Mouse (Mus musculus) CH12.LX (cell line): ENCODE results near the gene Lce3f.

Experiments
- BHLHE40 ChIP-seq: IDR thresholded peaks from 2 replicates; pipeline ENCODE4 v1.6.1; 2011; ENCODE audit warnings: mild to moderate bottlenecking, low read depth, low read length, improper control_type of control experiment
- CHD1 ChIP-seq: IDR thresholded peaks from 2 replicates; pipeline ENCODE4 v1.6.1; 2012; ENCODE audit warnings: low read depth, low read length, improper control_type of control experiment, inconsistent platforms
- CTCF ChIP-seq, 2 experiments: IDR thresholded peaks in 1 of 2; conservative IDR thresholded peaks in 1 of 2; 2 replicates each; pipeline ENCODE4 v1.5.1; 2011 to 2012; ENCODE audit warnings: low read depth in 2 of 2, low read length in 2 of 2, improper control_type of control experiment in 1 of 2, inconsistent platforms in 1 of 2, mild to moderate bottlenecking in 1 of 2, moderate library complexity in 1 of 2
- EP300 ChIP-seq: IDR thresholded peaks from 2 replicates; pipeline ENCODE4 v1.6.1; 2011; ENCODE audit warnings: low read length, improper control_type of control experiment
- ETS1 ChIP-seq: conservative IDR thresholded peaks from 2 replicates; pipeline ENCODE4 v1.6.1; 2012; ENCODE audit warnings: low read depth, mild to moderate bottlenecking, inconsistent platforms, low read length, improper control_type of control experiment, moderate library complexity
- HCFC1 ChIP-seq: IDR thresholded peaks from 2 replicates; pipeline ENCODE4 v1.6.1; 2012; ENCODE audit warnings: low read depth, mild to moderate bottlenecking, inconsistent platforms, low read length, improper control_type of control experiment
- MAX ChIP-seq: IDR thresholded peaks from 2 replicates; pipeline ENCODE4 v1.6.1; 2011; ENCODE audit warnings: low read length, improper control_type of control experiment
- MEF2A ChIP-seq: IDR thresholded peaks from 2 replicates; pipeline ENCODE4 v1.6.1; 2014; ENCODE audit warnings: low read depth, mild to moderate bottlenecking, inconsistent platforms, low read length, improper control_type of control experiment, borderline replicate concordance
- POLR2A ChIP-seq: IDR thresholded peaks from 2 replicates; pipeline ENCODE4 v1.6.1; 2011; ENCODE audit warnings: low read depth, mild to moderate bottlenecking, improper control_type of control experiment, low read length
- RCOR1 ChIP-seq: conservative IDR thresholded peaks from 2 replicates; pipeline ENCODE4 v1.6.1; 2012; ENCODE audit warnings: low read depth, mild to moderate bottlenecking, inconsistent platforms, low read length, improper control_type of control experiment
- UBTF ChIP-seq: IDR thresholded peaks from 2 replicates; pipeline ENCODE4 v1.6.1; 2012; ENCODE audit warnings: low read depth, mild to moderate bottlenecking, inconsistent platforms, low read length, improper control_type of control experiment, moderate library complexity
- USF2 ChIP-seq: conservative IDR thresholded peaks from 2 replicates; pipeline ENCODE4 v1.6.1; 2011; ENCODE audit warnings: low read depth, low read length, improper control_type of control experiment
- ZNF384 ChIP-seq: IDR thresholded peaks from 2 replicates; pipeline ENCODE4 v1.6.1; 2012; ENCODE audit warnings: low read depth, low read length, improper control_type of control experiment, inconsistent platforms

GRCm38 (mm10) chr3:92998691-92999090, 6.7 kb downstream of the Lce3f start:
- TF ChIP-seq CTCF (conservative IDR thresholded peaks at IDR 0.05 in 1 of 2, IDR thresholded peaks at IDR 0.05 in 1 of 2; ENCODE audit: low read depth in 2 of 2, low read length in 2 of 2) (peak; percentile 63 to 77), EP300 (no peak), CHD1 (no peak), POLR2A (no peak), RCOR1 (no peak), UBTF (no peak), ZNF384 (no peak), BHLHE40 (no peak), USF2 (no peak), ETS1 (no peak), HCFC1 (no peak), MEF2A (no peak), MAX (no peak)
